Mouse (Mus musculus) limb, embryonic 11.5 days (tissue): ENCODE measurements around the gene Eva1a. TPM values are rescaled to one million over a fixed set of nuclear protein-coding genes. Genes with fewer than 3 reads are reported as not detected.

ENCODE experiments used
- ATAC-seq: fragments of 200-750 bp; cut with Nextera tagmentation; 2 replicates; pipeline ENCODE4 v1.8.0; 2017; ENCODE audit warnings: low read depth; ENCODE audit not compliant: insufficient number of reproducible peaks, low FRiP score, low TSS enrichment
- DNase-seq: peaks from one replicate; pipeline ENCODE4 v3.0.0-alpha.2; 2015; ENCODE audit warnings: low spot score
- H3K27ac ChIP-seq: fragments of 300-500 bp; sonication (generic); replicated peaks from 2 replicates; pipeline ENCODE4 v1.5.1; 2014; ENCODE audit warnings: low read depth, mild to moderate bottlenecking, low read length
- H3K27me3 ChIP-seq: fragments of 300-500 bp; sonication (generic); 2 replicates; pipeline ENCODE4 v1.6.1; 2014; ENCODE audit warnings: mild to moderate bottlenecking, low read length, mixed read lengths; ENCODE audit not compliant: control insufficient read depth, insufficient read depth
- H3K36me3 ChIP-seq: fragments of 300-500 bp; sonication (generic); 2 replicates; pipeline ENCODE4 v1.6.1; 2014; ENCODE audit warnings: mild to moderate bottlenecking, low read length, moderate library complexity, mixed read lengths; ENCODE audit not compliant: control insufficient read depth, insufficient read depth
- H3K4me1 ChIP-seq: fragments of 300-500 bp; sonication (generic); 2 replicates; pipeline ENCODE4 v1.6.1; 2014; ENCODE audit warnings: low read length, mixed read lengths; ENCODE audit not compliant: control insufficient read depth, insufficient read depth
- H3K4me2 ChIP-seq: fragments of 300-500 bp; sonication (generic); 2 replicates; pipeline ENCODE4 v1.6.1; 2014; ENCODE audit warnings: low read depth, mild to moderate bottlenecking, moderate library complexity; ENCODE audit not compliant: severe bottlenecking
- H3K4me3 ChIP-seq: fragments of 300-500 bp; sonication (generic); 2 replicates; pipeline ENCODE4 v1.5.1; 2014; ENCODE audit warnings: low read depth, low read length
- H3K9ac ChIP-seq: fragments of 300-500 bp; sonication (generic); 2 replicates; pipeline ENCODE4 v1.6.1; 2014; ENCODE audit warnings: mild to moderate bottlenecking, low read length
- H3K9me3 ChIP-seq: fragments of 300-500 bp; sonication (generic); 2 replicates; pipeline ENCODE4 v1.6.1; 2016; ENCODE audit warnings: low read length; ENCODE audit not compliant: control insufficient read depth
- WGBS: fragments of 180-500 bp; shearing (Covaris S2); extraction: QIAGEN DNeasy Blood & Tissue Kit; methylation state at CpG from one replicate; pipeline ENCODE4 v1.1.7; 2014; 5-methylcytosine and 5-hydroxymethylcytosine counted together
- polyA plus RNA-seq: library from polyadenylated mRNA; unstranded; fragments of >200 nt; fragmentation: Nextera tagmentation; extraction: Ambion mirVana; gene quantifications from 2 replicates; pipeline ENCODE4 v1.2.1, GENCODE M21; 2014

Gene Eva1a
- polyA plus RNA-seq, 1 experiment from 2014 or later = 19.7 TPM

DNA sequence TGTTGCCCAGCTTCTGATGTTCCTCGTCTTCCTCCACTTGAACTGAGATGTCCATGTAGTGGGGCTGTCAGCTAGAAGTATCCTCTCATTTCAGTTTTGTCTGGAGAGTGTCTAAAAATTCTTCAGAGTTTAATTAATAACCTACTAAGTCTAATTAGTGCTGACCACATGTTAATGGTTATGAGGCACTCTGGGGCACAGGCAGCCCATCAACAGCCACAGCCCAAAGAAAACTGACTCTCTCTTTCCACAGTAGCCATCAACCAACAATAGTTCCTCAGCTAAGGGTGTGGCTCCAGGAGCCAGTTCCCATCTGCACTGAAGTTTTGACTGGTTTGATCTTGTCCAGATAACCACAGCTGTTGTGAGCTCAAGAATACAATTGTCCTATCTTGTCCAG lies 57.6 kb downstream of the Eva1a start:
- H3K27ac ChIP-seq = no peak overlapping the region
- H3K4me1 ChIP-seq = no peaks in the 10 kb centered on the region
- no peaks in the 10 kb centered on the region for H3K36me3 ChIP-seq
- no peak for DNase-seq
- no peak overlapping the region for H3K9ac ChIP-seq
- H3K9me3 ChIP-seq = no peaks in the 10 kb centered on the region
- H3K4me3 ChIP-seq = no peak overlapping the region
- H3K27me3 ChIP-seq = no peaks in the 10 kb centered on the region
- no peak overlapping the region for H3K4me2 ChIP-seq
- 88% methylated on average over 1 of the region's 1 CpGs for WGBS
- no peak for ATAC-seq

DNA sequence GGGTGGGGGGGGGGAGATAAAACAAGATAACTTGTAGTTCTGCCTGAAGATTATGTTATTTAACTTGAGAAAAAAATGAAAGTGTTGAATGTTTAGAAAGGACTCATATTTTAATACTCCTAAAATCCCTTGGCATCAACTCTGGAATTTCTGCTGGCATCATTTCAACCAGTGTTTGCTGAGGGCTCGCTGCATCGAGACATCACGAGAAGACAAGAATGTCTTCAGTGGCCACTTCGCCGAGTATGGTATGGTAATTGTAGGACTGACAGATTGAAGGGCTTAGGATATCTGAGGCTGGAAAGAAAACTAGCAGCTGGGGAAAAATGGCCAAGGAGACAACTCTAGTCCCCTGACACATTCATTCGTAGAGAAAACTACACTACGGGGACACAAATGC lies 69.6 kb downstream of the Eva1a start:
- Histone ChIP-seq H3K9me3 (no peaks in the 10 kb centered on the region), H3K27ac (no peak overlapping the region), H3K4me2 (no peak overlapping the region), H3K4me1 (0 out of 2 replicates have a peak, but pooled peaks cover 1% of the 10 kb centered on the region), H3K27me3 (no peaks in the 10 kb centered on the region), H3K9ac (no peak overlapping the region), H3K36me3 (no peaks in the 10 kb centered on the region), H3K4me3 (no peak overlapping the region)
- no peak for ATAC-seq
- DNase-seq = no peak
- WGBS = 92% methylated on average over 7 of the region's 7 CpGs

DNA sequence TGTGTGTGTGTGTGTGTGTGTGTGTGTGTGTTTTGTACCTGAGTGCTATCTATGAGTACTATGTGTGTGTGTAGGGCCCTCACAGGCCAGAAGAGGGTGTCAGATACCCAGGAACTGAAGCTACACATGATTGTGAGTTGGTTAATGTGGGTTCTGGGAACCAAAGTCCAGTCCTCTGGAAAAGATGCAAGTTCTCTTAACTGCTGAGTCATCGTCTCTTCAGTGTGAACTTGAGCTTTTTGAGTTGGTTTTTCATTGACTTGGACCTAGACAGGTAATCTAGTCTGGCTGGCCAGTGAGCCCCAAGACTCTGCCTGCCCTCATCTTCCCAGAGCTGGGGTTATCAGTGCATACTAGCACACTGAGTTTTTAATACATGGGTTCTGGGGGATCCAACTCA lies 70.3 kb downstream of the Eva1a start:
- H3K27ac ChIP-seq = no peak overlapping the region
- H3K4me1 ChIP-seq = 0 out of 2 replicates have a peak, but pooled peaks cover 3% of the 10 kb centered on the region
- no peak overlapping the region for H3K9ac ChIP-seq
- no peaks in the 10 kb centered on the region for H3K27me3 ChIP-seq
- H3K4me2 ChIP-seq = no peak overlapping the region
- H3K36me3 ChIP-seq = no peaks in the 10 kb centered on the region
- ATAC-seq = no peak
- no peak for DNase-seq
- no peaks in the 10 kb centered on the region for H3K9me3 ChIP-seq
- 83% methylated on average over 1 of the region's 1 CpGs for WGBS
- no peak overlapping the region for H3K4me3 ChIP-seq

DNA sequence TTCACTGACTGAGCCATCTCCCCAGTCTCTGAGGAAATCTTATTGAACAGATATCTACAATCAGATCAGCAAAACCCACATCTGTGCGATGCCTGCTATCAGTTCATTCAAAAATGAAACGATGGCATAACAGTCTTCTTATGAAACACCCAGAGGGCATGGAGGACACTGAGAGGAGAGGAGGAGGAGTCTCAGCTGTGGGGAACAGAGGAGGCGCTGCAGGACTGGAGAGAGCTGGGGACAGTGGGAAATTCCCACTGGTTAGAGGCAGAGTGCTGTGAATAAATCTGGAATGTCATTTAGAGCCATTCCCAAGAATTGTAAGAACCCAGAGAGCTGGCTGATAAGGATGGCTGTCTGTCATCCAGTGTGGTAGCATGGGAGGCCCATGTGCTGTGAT lies 70.7 kb downstream of the Eva1a start:
- ATAC-seq (no peak), DNase-seq (no peak)
- Histone ChIP-seq H3K4me2 (no peak overlapping the region), H3K27ac (no peak overlapping the region), H3K9ac (no peak overlapping the region), H3K9me3 (no peaks in the 10 kb centered on the region), H3K27me3 (no peaks in the 10 kb centered on the region), H3K4me3 (no peak overlapping the region), H3K36me3 (no peaks in the 10 kb centered on the region), H3K4me1 (0 out of 2 replicates have a peak, but pooled peaks cover 3% of the 10 kb centered on the region)
- 84% methylated on average over 3 of the region's 3 CpGs for WGBS

DNA sequence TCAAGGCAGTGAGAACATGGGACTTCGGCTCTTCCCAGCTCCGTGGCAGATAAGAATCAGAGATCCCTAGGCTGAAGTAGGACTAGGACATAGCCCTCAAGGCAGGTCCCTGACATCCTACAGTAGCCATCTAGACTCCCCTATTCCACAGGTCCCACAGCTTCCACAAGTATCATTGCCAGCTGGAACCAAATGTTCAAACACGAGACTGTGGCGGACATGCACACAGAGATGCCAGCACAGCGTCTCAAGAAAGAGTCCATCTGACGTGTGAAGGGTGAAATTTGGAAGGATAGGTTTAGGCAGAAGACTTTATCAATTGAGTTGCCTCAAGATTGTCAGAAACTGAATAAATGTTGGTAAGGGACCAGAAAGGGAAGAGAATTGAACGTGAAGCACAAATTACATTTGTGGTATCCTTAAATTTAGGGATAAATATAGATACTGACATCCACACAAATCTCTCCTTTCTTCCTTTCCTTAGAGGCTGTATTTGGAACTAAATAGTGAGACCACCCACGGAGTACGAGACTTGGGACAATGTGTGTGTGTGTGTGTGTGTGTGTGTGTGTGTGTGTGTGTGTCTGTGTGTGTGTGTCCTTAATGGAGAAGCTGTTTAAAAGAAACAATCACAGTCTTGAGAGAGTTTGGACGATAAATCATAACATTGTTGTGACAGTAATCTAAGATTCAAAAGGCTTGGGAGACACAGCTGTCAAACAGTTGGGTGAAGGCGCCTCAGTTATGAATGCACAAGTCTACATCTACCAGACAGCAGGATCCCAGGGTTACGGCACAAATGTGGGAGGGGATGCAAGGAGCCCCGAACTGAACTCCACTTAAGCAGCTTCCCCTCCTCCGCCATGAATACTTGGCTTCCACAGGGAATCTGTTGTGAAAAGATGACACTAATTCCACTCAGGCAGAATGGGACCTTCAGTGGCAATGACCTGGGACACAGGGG lies 71.6 kb downstream of the Eva1a start:
- no peak for DNase-seq
- H3K27ac ChIP-seq = no peak overlapping the region
- no peaks in the 10 kb centered on the region for H3K27me3 ChIP-seq

DNA sequence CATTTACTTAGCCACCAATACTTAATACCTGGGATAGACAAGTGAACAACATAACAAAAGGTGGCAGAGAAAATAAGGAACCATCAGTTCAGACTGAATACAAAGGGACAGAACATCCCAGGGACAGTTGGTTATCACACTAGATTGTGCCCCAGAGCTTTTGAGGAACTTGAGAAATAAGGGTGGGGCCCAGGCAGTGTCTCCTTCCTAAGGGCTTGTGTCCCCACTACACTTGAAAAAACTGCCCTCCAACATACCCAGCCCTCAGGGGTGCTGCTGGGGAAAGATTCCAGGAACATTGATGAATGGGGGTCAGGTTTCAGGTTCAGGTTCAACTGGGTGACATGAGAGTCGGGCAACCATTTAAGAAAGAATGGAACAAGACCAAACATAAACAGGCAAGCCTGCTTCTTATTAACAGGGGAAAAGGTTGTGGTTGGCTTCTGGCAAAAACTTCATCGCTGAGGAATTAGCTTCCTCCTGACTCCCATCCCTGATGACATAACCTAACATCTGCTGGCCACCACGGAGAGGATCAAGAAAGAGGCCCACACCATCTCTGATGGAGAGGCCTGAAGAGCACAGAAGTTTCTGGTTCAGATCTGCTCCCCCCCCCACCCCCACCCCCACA lies 74.6 kb downstream of the Eva1a start:
- 24% methylated on average over 3 of the region's 3 CpGs for WGBS
- H3K36me3 ChIP-seq = no peaks in the 10 kb centered on the region
- H3K27me3 ChIP-seq = no peaks in the 10 kb centered on the region
- no peak overlapping the region for H3K4me2 ChIP-seq
- DNase-seq = no peak
- H3K27ac ChIP-seq = no peak overlapping the region
- no peak overlapping the region for H3K4me3 ChIP-seq
- H3K4me1 ChIP-seq = 0 out of 2 replicates have a peak, but pooled peaks cover 3% of the 10 kb centered on the region
- no peaks in the 10 kb centered on the region for H3K9me3 ChIP-seq
- H3K9ac ChIP-seq = no peak overlapping the region
- ATAC-seq = no peak

More for the DNA sequence above, 71.6 kb downstream of the Eva1a start:
- no peaks in the 10 kb centered on the region for H3K36me3 ChIP-seq
- H3K4me1 ChIP-seq = 0 out of 2 replicates have a peak, but pooled peaks cover 3% of the 10 kb centered on the region
- H3K4me3 ChIP-seq = no peak overlapping the region
- H3K9me3 ChIP-seq = no peaks in the 10 kb centered on the region
- 89% methylated on average over 14 of the region's 14 CpGs for WGBS
- H3K9ac ChIP-seq = no peak overlapping the region
- no peak for ATAC-seq
- H3K4me2 ChIP-seq = no peak overlapping the region

DNA sequence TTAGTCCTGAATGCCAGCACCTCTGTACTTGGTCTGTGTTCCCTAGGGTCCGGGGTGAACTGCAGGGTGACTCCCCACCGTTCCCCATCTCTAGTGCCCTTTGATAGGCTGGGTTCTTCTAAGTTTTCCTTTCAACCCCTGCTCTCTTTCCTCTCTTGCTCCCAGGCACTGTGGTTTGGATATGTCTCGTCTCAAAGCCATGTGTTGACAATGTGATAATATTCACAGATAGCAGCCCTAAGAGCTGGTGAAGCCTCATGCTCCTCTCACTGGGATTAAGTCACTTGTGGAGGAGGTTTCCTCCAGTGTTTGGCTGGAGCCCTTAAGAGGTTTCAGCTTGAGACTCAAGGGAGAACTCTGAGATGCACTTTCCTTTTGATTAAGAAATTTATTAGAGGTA lies 75.3 kb downstream of the Eva1a start:
- Histone ChIP-seq H3K9ac (no peak overlapping the region), H3K36me3 (no peaks in the 10 kb centered on the region), H3K9me3 (no peaks in the 10 kb centered on the region), H3K4me1 (0 out of 2 replicates have a peak, but pooled peaks cover 3% of the 10 kb centered on the region), H3K4me3 (no peak overlapping the region), H3K27me3 (no peaks in the 10 kb centered on the region), H3K4me2 (no peak overlapping the region), H3K27ac (no peak overlapping the region)
- ATAC-seq (no peak), DNase-seq (no peak)
- WGBS = 78% methylated on average over 3 of the region's 3 CpGs

DNA sequence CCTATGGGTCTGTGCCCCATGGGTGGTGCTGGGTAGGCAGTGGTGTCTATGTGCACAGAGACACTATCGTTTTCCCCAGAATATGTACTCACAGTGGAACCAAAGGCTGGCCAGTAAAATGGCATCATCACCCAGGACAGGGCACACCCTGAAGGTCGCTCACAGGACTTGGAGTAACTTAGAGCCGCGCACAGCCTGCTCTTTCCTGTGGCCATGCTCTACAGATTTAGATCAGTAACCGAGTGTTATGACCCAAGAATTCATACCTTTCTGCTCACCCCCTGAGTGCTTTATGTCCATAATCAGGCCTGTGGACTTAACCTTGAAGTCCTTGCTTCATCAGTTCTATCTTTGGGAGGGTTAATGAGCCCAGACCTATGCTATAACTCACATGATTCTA lies 77.0 kb downstream of the Eva1a start:
- Histone ChIP-seq H3K9me3 (no peaks in the 10 kb centered on the region), H3K4me3 (no peak overlapping the region), H3K27ac (no peak overlapping the region), H3K4me2 (no peak overlapping the region), H3K36me3 (no peaks in the 10 kb centered on the region), H3K9ac (no peak overlapping the region), H3K27me3 (no peaks in the 10 kb centered on the region), H3K4me1 (0 out of 2 replicates have a peak, but pooled peaks cover 3% of the 10 kb centered on the region)
- no peak for DNase-seq
- 83% methylated on average over 5 of the region's 5 CpGs for WGBS
- ATAC-seq = no peak
